Mouse (Mus musculus): ENCODE results near the gene Psmg1.
"Not testable (repeated sequence)": the region's sequence is repeated elsewhere in the genome, so short reads cannot be mapped to it uniquely, and the experiment has no call there.

Gene Psmg1

GRCm38 (mm10) chr16:95960689-95961088 lies 30.1 kb downstream of the Psmg1 start:
- not testable (repeated sequence) for DNase-seq (ENCODE audit: low read depth, low spot score)

DNA sequence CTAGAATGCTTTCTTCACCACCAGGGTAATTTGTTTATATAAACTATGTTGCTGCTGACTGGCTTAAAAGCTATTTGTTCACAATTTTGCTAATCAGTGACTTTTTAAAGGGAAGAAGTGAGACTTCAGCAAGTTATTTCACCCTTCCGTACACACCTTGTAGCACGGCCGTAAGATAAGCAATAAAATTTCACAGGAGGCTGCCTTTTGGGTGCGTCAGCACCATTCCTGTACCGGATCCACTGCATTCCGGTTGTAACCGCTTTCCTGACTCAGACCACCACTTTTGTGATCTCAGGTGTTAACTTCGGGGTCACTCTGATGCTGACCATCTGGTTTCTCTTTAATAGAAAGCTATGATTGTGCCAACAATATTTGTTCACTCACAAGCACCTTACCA lies 32.7 kb downstream of the Psmg1 start:
- DNase-seq (ENCODE audit: low read depth, low spot score): no peak

DNA sequence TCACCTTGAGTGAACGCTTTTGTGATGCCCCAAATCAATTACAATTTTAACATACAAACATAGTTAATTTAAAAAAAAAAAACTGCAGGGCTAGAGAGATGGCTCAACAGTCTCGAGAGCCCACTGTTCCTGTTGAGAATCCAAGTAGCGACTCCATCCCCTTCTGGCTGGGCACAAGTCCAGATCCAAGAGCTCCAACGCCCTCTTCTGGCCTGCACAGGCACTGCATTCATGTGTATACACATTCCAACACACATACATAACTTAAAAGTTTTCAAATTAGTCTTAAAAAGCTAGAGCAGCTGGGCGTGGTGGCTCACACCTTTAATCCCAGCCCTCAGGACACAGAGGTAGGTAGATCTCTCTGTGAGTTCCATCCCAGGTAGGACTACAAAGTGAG lies 34.1 kb downstream of the Psmg1 start:
- DNase-seq (ENCODE audit: low read depth, low spot score): peak; percentile 30

DNA sequence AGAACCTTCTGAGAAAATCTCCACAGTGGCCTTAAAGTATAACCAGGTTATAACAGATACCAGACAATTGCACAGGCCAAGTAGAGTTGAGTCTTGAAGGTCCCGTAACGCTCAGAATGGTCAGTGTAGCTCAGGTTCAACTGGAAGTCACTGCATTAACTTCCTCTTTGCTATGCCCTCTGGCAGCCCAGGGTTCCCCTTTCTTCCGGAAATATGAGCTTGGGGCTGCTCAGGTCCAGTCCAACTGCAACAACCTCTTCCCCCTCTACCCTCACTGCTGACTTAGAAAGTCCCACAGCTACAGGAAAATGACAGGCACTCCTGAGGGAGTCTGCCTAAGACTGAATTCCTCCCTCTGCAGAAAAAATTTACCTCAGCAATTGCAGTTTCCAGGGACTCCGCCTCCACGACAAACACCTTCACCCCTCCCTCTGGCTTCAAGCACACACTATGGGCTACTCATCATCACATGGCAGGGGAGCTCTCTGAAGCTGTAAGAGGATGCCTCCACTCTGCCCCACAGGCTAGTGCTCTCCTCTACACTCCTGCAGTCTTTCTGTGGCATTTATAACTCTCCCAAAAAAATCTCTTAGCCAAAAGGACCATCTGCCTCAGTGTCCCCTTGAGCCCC lies 34.9 kb downstream of the Psmg1 start:
- DNase-seq (ENCODE audit: low read depth, low spot score): no peak

DNA sequence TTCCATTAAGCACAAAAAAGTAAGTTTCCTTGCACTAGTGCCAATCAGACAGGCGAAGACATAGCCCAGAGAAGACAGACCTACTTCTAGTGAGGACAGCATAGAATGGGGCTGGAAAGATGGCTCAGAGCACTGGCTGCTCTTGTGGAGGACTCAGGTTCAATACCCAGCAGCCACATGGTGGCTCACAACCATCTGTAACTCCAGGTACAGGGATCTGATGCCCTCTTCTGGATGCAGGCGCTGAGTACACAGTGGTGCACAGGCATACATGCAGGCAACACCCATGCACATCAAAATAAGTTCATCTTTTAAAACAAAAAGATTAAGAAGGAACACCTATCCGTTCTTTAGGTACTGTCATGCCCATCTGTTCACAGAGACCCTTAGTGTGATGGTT lies 36.4 kb downstream of the Psmg1 start:
- no peak for DNase-seq (ENCODE audit: low read depth, low spot score)

DNA sequence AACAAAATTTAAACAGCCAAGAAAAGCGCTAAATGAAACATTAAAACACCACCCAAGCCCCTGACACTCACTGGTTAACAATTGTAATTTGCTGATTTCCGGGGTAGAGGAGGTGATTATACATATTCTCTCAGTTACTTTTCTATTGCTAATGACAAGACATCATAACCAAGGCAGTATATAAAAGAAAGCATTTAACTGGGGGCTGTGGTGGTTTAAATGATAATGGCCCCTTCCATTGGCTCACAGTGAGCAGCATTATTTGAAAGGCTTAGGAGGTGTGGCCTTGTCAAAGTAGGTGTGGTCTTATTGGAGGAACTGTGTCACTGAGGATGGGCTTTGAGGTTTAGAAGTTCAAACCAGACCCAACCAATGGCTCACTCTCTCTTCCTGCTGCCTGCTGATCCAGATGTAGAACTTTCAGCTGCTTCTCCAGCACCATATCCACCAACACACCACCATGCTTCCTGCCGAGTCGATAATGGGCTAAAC lies 37.6 kb downstream of the Psmg1 start:
- no peak for DNase-seq (ENCODE audit: low read depth, low spot score)

DNA sequence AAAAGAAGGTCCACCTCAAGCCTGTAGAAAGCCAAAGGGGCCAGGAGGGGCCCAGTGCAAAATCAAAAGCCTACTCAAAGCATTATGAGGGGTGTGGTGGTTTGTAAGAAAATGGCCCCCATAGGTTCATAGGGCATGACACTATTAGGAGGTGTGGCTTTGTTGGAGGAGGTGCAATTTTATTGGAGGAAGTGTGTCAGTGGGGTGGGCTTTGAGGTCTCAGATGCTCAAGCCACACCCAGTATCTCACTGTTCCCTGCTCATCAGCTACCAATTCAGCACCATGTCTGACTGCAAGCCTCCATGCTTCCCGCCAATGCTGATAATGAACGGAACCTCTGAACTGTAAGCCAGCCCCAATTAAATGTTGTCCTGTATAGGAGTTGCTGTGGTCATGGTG lies 39.3 kb downstream of the Psmg1 start:
- no peak for DNase-seq (ENCODE audit: low read depth, low spot score)

GRCm38 (mm10) chr16:95945389-95946311 lies 45.1 kb downstream of the Psmg1 start:
- DNase-seq (ENCODE audit: low read depth, low spot score): peak; percentile 84

GRCm38 (mm10) chr16:95943186-95943585 lies 47.6 kb downstream of the Psmg1 start:
- DNase-seq (ENCODE audit: low read depth, low spot score): no peak

GRCm38 (mm10) chr16:95941575-95941974 lies 49.2 kb downstream of the Psmg1 start:
- DNase-seq (ENCODE audit: low read depth, low spot score): no peak

GRCm38 (mm10) chr16:95935495-95935961 lies 55.2 kb downstream of the Psmg1 start:
- DNase-seq (ENCODE audit: low read depth, low spot score): peak; percentile 54

DNA sequence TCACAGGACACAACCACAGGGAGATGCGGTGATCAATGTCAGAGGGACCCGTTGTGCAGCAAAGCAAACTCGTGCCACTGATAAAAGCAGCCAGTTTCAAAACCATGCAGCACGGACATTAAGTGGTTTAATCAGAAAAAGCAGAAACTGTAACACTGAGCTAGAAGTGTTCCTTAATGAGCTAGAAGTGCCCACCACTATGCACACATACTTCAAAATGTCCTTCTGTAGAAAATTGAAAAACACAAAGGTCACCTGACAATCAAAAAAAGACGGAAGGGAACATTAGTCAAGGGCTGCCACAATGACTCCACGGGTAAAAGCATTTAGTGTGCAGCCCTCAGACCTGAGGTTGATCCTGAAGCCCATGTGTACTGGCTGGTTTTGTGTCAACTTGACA lies 57.9 kb downstream of the Psmg1 start:
- DNase-seq (ENCODE audit: low read depth, low spot score): no peak

DNA sequence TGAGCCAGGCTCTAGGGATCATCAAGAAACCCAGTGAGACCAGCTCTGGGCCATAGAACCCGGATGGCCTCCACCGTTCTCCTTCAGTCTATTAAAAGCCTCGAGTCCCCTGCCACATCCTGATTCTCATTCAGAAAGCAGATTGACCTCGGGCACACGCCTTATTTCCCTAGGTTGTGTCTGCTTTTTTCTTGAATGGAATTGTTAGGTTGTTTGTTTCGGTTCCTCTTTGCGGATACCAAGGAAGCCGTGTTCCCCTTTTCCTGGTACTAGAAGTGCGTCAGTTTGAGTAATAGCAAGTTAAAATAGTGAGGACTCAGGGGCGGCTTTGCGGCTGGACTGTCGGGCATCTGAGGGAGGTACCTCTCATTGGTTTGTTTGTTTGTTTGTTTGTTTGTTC lies 59.3 kb downstream of the Psmg1 start:
- no peak for DNase-seq (ENCODE audit: low read depth, low spot score)
